Mouse (Mus musculus) MEL-GATA-1-ER (cell line): ENCODE data around the gene Brd9.
"Not testable (repeated sequence)": the region's sequence is repeated elsewhere in the genome, so short reads cannot be mapped to it uniquely, and the experiment has no call there.

Experiments used
- DNase-seq: peaks from one replicate; pipeline ENCODE4 v3.0.0-alpha.2; 2012; ENCODE audit warnings: low read depth; ENCODE audit errors: extremely low read depth

Gene Brd9

DNA sequence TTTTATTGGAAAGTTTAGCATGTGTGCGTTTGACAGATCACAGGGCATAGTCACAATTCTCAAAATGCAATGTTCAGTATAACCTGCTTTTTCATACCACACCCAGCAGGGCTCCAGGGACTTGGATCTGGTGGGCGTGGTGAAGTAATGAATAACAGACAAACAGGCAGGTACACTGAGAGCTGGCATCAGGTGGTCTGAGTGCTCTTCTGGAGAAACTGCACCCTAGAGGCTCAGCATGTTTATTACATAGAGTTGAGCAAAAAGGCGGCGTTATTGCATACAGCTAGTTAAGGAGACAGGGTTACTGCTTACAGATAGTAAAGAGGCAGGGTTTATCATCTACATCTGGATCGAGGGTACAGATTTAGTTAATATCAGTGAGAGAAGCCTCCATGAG is 52.7 kb downstream of the Brd9 start:
- no peak for DNase-seq

- peak; percentile 93 for DNase-seq
Measured at GRCm38 (mm10) chr13:73990761-73991160, 53.1 kb downstream of the Brd9 start.

- no peak for DNase-seq
Measured at GRCm38 (mm10) chr13:73991267-73991666, 53.7 kb downstream of the Brd9 start.

DNA sequence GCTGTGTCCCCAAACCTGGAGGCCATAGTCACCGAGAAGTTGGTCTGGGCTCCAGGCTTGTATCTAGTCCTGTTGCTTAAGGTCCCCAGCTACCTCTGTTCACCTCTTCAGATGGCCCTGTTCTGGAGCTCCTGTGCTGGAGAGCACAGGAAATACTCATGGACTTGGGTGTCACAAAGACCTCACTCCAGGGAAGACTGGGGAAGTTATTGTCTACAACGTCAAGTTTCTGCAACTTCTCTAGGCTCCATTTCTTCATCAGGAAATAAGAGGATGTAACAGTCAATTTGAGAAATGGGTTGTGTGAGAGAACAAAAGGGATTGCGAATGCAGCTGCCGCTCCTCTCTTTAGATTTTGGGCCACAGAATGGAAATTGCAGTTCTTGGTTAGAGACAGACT is 58.8 kb downstream of the Brd9 start:
- DNase-seq, result no peak

DNA sequence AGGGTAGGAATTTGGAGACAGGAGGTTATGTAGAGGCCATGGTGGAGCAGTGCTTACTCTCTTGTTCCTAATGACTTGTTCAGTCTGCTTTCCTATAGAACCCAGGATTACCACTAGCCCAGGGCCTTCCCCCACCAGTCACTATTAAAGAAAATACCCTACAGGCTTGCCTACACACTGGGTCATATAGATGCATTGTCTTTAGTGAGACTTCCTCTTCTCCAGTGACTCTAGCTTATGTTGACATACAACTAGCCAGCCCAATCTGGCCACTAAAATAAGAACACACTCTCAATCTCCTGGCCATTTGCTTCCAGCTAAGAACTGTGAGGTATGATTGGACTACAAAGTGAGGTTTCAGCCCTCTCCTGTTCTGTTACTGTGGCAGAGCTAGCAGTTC is 62.9 kb downstream of the Brd9 start:
- DNase-seq, result no peak

GRCm38 (mm10) chr13:74000961-74001360 is 63.4 kb downstream of the Brd9 start:
- no peak for DNase-seq

GRCm38 (mm10) chr13:74001492-74001891 is 63.9 kb downstream of the Brd9 start:
- no peak for DNase-seq

DNA sequence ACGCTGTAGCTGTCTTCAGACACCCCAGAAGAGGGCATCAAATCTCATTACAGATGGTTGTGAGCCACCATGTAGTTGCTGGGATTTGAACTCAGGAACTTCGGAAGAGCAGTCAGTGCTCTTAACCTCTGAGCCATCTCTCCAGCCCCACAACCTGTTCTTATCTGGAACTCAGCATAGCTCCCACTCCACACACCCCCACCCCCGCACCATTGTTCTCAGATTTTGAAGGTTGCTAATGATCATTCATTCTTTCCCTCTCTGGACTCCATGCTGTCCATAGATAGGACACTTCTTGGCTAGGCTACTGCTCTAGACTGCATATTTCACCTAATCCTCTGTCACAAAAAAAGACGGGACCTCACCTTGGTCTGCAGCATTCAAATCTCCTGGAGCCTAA is 69.3 kb downstream of the Brd9 start:
- DNase-seq, result not testable (repeated sequence)

GRCm38 (mm10) chr13:74008216-74008615 is 70.6 kb downstream of the Brd9 start:
- DNase-seq, result not testable (repeated sequence)

GRCm38 (mm10) chr13:74008948-74009718 is 71.5 kb downstream of the Brd9 start, which contains the start of gene Tppp:
Gene Tppp (plus strand): TSS chr13:74009407.
- DNase-seq, result peak; percentile 73

DNA sequence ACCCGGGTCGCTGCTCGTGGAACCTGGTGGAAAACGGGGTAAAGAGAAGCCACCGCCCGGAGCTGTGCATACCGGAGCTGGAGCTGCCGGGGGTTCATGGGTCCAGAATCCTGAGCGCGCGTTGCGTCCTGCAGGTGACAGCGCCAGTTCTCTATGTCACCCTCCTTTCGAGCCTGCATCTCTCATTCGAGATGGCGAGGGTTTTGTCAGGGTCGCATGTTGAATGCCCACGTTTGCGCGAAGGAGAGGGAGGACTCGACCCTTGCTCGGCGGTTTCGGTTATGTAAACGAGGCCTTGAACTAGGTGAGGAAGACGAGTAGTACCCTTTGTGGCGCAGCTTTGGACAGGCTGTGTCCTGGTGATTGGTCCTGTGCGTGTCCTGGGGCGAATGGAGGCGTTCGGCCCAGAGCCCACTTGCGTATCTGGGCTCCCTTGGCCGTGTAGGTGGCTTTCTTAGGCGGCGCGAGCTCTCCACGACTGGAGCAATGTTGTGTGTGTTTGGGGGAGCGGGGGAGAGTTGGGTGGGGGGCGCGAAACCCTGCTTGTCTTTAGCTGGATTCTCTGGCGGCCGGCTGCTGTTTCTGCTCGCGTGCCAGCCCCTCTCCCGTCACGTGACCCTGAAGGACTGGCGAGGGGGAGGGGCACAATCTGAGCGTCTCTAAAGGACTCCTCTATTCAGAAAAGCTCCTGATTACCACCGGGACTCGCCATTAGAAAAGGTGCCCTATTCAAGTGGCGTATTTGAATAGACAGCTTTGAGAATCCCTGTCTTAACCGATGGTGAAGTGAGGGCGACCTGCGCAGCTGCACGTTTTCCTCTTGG is 72.4 kb downstream of the Brd9 start:
- DNase-seq, result no peak
